Mouse (Mus musculus): ENCODE results near the gene Hist2h2aa1.
"Not testable (repeated sequence)": the region's sequence is repeated elsewhere in the genome, so short reads cannot be mapped to it uniquely, and the experiment has no call there.

Gene Hist2h2aa1

DNA sequence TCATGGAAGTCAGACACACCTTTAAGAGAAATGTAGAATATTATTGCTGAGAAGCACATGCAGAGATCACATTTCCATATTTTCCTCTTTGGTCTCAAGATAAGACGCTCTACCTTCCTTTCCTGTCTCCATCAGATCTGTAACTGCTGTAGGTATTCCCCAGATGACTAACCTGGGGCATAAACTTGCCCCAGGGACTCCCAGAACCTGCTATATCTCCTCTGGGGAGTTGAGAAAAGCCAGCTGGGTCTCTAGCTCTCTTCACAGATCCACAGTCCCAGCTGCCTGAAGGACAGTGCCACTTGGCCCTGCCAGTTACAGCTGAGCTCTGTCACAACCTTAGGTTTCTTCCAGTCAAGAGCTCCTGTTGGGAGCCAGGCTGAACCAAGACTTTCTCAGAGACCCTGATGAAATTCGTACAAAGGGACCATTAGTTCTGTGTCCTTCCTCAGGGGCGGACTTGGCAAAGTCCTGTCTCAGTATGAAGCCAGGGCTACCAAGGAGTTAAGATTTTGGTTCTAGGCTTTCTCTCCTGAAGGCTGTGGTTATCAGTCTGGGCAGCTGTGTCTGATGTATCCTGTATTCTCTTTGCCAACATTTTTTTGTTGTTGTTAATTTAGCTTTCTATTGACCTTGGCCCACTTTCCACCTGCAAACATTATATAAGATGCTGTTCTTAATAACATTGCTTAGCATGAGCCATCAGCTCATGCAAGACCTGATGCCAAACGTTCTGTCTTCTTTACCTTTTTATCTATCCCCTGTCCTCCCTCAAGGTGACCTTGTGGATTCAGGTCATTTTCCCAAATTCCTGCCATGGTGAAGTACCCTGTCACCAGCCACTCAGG is 14.2 kb upstream of the Hist2h2aa1 start:
- no peak for DNase-seq

DNA sequence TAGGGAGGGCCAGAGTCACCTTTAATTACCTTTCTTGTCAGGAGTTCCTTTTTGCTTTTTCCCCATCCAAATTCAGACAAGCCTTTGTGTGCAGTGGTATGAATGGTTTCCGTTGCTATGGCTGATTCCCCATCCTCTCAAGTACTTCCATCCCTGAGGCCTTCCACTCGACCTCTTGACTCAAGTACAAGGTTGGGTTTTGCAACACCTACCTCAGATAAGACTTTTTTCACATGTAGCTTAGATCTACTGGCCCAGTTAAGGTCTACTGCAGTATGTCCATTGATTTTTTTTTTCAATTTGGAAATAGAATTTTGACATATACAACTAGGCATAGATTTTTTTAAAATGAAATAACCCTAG is 13.6 kb upstream of the Hist2h2aa1 start:
- DNase-seq, result no peak

DNA sequence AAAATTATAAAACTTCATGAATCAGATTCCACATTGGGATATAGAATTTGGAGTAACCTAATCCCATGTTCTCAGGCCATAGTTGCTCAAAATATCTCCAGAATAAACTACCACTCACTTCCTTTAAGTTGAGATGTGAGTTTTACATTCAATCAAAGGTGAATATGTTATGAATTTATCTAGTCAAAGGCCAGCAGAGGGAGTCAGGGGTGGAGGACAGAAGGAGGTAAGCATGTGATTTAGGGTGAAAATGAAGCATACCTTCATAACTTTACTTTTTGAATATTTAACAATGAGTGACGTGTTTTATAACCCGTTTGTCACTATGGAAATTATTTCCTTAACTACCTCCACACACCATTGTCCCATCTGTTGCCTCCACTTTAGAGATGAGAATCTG is 10.4 kb upstream of the Hist2h2aa1 start:
- no peak for DNase-seq

DNA sequence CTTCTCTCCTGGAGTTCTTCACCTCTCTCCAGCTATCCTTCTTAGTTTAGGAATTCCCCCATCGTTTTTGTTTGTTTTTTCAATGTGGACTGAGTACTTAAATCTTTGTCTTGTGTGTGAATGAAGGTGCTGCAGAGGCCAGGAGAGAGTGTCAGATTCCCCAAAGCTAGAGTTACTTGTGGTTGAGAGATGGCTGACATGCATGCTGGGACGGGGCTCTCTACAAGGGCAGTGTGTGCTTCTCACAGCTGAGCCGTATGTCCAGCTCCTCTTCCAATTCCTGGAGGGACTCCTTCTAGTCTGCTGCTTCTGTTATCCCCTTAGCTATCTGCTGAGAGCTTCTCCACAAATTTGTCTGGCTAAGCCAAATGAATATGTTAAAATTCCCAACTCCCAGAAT is 9.5 kb upstream of the Hist2h2aa1 start:
- DNase-seq, result no peak

DNA sequence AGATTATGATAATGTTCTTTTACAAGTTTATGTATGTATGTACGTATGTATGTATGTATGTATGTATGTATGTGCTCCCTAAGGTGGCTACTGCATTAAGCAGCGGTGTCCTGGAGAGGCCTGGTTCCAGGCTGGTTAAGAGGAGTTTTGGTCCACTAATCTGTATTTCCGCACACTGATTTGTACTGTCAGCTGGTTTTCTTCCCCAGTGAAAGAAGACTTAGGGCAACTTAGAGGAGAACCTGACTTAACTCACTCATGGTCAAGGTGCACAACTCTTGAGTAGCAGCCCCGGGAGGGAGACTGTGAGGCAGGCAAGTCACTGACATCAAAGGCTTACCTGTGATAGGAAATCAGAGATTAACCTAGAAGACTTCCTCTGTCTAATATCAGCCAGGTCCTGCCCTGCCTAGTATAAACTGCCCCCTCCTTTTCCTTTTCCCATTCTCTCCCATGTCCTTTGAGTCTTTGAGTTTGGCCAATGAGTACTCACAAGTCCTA is 8.4 kb upstream of the Hist2h2aa1 start:
- no peak for DNase-seq

DNA sequence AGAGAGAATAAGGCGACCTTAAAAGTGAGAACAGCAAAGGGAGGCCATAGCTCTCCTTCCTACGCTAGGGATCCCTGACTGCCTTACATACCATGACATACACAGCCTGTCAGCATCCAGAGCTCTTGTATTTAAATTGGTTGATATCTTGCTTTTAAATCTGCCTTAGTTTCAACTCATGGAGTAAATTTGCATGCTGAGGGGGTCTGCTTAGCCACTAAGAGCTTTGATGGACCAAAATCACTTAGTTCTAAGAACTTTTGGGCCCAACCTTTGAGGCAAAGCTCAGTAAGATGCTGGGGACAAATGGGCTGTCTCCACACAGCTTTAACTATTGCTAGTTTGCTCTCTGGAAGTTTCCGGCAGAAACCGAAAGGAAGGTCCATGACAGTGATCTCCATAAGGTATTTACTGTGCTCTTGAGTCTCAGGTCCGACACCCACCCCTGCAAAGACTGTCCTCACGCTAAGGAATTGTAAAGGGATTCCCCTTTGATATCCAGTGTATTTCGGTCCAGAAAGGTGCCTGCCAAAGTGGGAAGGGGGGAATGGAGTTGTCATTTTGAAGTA is 7.9 kb upstream of the Hist2h2aa1 start:
- DNase-seq, result no peak

DNA sequence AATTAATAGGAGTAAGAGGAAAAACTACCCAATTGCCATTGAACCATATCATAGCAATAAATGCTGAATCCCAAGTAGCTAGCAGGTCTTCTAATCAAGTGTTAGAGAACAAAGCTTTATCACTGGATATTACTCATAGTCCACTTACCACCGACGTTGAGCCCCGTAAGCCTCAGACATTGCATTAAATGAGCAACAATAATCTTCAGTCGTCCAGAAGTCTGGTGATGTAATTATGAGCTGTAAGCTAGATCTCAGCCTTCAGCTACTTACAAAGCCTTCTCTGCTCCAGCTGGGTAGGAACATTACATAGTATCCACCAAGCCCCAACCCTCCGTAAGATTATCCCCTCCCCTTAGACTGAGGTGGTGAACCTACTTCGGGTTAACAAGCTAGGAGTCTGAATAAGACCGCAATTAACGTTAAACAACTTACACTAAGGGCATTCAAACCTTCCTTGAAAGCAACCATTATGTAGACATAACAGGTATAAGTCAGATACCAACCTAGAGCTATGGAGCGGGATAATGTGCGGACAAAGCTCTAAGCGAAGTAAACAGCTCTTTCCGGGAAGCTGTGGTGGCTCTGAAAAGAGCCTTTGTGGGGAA is 7.3 kb upstream of the Hist2h2aa1 start:
- no peak for DNase-seq

DNA sequence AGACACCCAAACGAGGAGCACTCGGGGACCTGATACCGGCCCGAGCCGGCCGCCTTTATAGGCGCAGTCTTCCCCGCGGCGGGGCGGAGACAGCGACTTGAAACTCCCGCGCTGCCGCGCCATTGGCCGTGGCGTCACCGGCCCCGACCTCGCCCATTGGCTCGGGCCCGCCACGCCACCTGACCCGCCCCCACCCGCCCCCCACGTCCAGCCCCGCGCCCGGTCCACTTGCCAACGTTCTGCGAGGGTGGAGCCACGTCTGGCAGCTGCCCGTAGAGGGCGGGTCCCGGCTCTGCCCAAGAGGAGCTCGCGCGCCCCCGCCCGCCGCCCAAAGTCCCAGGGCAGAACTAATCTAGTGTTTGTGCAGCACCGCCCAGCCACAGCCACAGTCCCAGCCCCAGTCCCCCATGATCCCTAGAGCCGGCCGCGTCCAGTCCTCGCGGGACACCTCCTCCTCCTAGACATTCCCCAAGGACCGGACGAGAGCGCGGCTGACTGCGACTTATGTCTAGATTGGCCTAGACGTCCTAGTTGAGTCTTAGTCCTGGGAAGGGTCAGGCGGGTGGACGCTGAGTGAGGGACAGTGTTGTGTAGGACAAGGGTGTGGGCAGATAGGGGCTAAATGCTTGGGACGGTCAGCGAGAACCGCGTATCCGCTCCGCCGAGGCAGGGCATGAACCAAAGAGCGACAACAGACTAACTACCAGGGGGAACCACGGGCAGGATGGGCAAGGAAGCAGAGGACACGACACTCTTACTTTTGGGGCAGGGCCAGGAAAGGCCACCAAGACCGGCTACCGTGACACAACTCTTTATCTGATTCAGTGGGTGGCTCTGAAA is 6.1 kb upstream of the Hist2h2aa1 start, which contains the start of gene Hist2h3c2:
Gene Hist2h3c2, minus strand, starts transcription at position 174 of the 840 bp plus-strand sequence.
- peak; percentile 66 for DNase-seq

DNA sequence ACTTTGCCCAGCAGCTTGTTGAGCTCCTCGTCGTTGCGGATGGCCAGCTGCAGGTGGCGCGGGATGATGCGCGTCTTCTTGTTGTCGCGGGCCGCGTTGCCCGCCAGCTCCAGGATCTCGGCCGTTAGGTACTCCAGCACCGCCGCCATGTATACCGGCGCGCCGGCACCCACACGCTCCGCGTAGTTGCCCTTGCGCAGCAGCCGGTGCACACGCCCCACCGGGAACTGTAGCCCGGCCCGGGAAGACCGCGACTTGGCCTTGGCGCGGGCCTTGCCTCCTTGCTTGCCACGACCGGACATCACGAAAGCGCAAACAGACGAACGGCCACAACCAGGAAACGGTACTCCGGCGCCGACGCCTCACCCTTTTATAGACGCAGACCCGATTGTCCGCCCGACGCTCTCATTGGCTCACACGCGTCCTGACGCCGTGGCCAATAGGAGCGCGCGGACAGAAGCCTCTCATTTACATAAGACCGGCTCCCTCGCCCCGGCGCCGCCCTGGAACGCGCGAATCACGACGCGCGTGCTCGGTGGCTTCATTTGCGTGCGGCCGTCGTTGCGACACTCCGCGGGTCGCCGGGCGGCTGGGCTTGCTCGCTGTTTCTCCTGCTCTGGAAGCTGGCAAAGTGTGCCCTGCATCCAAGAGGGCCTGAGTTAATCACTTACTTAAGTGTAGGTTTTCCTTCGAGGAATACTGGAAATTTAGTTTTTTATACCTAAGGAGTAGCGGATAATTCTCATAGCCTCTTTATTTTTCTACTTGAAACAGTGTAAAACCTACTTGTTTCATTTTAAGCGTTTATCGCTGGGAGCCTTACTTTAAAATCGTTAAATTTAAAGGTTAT is 5.1 kb upstream of the Hist2h2aa1 start, which contains the start of gene Hist2h2aa2:
Gene Hist2h2aa2, minus strand, starts transcription at position 328 of the 850 bp plus-strand sequence.
- DNase-seq, result peak; percentile 95

DNA sequence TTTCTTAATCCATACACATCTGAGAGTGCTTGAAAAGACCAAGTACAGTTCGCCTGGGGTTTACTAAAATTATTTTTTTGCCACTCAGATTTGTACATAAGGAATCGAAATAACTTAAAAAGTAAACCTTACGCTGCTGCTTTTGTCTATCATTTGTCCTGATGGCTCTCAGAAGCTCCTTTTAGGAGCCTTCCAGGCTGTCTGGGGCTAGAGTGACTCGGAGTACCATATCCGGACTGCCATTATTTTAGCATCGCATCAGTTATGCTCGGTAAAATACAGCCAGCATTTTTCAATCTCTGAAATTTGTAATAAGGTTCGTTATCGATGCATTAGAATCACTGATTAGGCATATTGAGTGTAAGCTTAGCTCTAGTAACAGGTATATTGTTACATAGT is 4.5 kb upstream of the Hist2h2aa1 start:
- no peak for DNase-seq

DNA sequence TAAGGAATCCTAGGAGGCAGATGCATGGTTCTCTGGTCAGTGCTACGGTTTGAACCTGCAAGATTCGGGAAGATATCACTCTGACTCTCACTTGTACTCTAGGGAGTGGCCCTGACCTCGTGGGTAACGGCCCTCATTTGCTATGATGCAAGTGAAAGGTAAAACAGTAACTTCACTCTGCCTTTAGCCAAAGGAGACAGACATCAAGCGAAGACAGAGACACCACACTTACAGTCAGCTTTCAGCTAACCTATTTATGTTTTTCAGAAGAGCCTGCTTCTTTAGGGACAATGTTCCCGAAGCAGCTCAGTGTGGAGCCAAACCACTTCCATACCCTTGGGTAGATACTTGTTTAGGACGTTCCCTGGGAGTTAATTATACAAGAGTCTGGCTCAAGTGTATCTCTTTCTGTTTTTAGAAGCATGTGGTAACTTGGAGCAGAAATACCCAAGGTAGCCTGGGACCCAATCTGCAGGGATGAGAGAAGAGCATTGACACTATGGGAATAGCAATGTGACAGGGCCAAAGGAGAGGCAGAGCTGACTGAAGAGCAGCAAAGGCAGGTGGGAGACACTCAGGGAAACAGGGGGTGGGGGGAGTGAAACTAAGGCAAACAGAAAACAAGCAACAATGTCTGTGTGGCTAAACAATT is 1.2 kb upstream of the Hist2h2aa1 start:
- no peak for DNase-seq

DNA sequence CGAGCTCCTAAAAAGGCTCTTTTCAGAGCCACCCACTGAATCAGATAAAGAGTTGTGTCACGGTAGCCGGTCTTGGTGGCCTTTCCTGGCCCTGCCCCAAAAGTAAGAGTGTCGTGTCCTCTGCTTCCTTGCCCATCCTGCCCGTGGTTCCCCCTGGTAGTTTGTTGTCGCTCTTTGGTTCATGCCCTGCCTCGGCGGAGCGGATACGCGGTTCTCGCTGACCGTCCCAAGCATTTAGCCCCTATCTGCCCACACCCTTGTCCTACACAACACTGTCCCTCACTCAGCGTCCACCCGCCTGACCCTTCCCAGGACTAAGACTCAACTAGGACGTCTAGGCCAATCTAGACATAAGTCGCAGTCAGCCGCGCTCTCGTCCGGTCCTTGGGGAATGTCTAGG is 721 bp downstream of the Hist2h2aa1 start:
- not testable (repeated sequence) for DNase-seq

DNA sequence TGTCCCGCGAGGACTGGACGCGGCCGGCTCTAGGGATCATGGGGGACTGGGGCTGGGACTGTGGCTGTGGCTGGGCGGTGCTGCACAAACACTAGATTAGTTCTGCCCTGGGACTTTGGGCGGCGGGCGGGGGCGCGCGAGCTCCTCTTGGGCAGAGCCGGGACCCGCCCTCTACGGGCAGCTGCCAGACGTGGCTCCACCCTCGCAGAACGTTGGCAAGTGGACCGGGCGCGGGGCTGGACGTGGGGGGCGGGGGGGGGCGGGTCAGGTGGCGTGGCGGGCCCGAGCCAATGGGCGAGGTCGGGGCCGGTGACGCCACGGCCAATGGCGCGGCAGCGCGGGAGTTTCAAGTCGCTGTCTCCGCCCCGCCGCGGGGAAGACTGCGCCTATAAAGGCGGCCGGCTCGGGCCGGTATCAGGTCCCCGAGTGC is 1.1 kb downstream of the Hist2h2aa1 start, which contains the start of gene Hist2h3c1:
Gene Hist2h3c1, plus strand, starts transcription at position 259 of the 430 bp plus-strand sequence.
- DNase-seq, result not testable (repeated sequence)

DNA sequence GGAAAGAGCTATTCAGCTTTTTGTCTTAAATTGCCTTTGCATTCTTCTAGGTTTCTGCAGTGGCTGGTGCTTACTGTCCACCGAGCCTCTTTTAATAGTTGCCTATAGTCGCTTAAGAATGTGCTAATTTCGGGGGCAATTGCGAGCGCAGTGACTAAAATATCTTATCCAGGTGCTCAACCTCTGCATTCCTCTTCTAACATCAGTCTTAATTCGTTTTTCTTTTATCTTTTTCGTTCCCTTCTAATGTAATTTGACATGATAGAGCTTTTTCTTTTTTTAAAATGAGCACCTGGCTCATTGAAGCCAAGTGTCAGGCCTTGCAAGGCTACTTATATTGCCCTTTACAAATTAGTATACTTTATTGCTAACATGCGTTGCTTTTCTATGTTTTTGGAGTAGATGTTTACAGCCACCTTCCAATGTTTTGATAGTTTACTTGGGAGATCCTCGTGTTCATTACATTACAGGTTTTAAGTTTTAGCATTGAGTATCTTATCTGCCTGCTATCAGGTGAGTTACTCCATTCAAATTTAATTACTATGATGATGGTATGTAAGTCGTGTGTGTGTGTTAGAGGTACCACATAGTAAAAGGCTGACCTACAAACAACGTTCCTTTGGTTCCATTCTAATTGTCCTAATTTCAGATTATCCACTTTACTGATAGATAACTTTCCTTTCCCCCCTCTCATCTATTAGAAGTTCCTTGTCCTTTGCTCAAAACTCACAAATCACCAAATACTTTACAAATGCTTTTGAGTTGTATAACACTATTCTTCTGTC is 2.3 kb downstream of the Hist2h2aa1 start:
- DNase-seq, result no peak

DNA sequence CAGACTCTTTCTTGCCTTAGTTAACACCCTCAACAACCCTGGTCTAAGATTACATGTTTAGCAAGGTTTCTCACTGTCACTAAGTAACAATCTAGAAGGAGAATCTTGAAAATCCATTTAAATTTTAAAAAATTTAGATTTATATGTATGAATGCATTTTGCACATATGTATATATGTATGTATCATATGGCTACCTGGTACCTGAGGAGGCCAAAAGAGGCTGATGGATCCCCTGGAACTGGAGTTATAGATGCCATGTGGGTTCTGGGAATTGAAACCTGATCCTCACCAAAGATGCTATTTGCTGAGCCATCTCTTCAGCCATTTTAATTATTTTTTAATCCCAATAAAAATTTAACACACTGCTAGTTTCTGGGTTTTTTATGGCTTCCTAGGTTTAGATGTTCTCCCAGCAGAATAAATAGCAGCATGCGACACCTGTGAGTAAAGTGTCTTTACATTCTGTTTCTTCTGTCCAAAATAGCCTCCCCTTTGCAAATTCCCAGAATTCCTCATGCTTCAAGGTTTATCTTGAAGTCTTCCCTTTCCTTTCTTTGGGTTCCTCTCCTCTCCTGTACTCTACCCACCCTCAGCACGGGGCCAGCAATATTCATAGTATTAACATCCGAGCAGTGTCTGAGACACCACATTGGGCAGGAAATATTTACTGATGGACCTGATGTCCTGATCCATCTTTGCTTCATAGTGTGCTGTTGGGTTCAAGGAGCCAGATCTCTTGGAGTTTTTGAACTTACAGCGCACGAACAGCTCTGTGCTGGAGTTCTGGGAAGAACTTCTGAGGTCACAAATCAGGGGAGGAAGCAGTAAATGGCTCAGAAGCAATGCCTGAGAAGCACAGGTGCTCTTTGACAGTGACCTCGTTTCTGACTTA is 3.1 kb downstream of the Hist2h2aa1 start:
- DNase-seq, result no peak

DNA sequence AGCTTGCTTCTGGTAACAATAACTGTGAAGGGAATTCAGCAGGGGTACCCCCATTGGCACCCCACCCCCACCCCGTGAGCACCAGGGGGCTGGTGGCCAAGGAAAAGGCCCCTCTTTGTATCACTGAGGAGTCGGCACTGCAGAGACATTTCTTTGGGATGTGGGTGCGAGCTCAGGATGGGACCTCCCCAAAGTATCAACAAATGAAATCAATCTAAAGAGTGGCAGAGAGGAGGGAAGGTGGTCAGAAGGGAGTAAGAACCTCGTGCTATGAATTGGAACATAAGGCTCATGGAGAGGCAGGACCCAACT is 3.7 kb downstream of the Hist2h2aa1 start:
- no peak for DNase-seq

DNA sequence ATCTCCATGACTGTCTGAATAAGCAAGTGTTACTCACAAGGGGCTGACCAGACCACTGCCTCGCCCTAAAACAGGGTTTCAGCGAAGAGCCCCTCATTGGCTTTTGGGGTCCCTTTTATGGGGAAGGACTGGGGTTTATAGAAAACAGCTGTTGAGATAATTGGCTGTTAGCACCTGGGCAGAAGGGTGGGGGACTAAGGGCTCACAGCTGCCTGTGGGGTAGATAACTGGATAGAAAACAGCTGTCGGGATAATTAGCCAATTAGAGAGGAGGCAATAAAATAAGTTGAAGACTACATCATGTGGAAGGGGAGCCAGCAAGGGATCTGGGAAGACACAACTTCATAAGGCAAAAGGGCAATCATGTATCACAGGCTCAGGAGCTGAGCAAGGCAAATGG is 5.6 kb downstream of the Hist2h2aa1 start:
- no peak for DNase-seq

DNA sequence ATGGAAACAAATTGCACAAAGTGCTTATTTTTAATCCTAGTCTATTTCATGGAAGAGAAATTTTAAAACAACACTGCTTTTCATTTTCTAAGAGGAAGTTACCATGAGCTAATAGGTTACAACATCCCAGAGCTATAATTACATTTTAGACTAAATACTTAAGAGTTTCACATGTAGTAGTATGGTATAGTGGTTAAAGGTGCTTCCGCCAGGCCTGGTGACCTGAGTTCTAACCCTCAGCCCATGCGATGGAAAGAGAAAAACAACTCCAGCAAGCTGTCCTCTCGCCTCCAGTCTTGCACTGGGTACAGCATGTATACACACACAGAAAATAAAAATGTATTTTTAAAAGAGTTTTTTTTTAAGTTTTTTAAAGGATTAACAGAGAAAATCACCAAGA is 6.5 kb downstream of the Hist2h2aa1 start:
- DNase-seq, result no peak

DNA sequence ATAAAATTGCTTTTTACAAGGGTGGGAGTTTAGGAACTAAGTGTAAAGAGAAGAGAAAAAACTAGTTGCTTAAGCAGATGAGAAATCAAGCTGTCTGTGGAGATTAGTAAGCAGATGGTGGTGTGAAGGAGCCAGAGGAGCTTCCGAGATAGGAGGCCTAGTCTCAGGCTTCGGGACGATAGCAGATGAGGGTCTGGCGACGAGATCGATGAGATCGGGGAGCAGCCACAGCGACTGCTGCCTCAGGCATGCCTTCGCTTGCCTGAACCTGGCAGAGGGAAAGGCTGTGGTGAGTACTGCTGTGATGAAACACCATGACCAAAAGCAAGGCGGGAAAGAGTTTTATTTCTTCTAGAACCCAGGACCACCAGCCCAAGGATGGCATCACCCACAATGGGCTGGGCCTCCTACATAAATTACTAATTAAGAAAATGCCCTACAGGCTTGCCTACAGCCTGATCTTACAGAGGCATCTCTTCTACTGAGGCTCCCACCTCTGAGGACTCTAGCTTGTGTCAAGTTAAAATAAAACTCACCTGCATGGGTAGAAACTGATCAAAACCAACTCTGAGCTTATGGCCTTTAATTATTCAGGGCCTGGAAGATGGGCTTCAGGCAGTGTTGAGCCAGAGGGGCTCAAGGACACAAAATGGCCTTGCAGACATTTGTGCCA is 9.5 kb downstream of the Hist2h2aa1 start:
- no peak for DNase-seq
